Mouse (Mus musculus) monocyte, adult 2 months (primary cell): ENCODE data around the gene Rraga.
"Not testable (repeated sequence)": the region's sequence is repeated elsewhere in the genome, so short reads cannot be mapped to it uniquely, and the experiment has no call there.

ENCODE experiments used
- DNase-seq, 2 experiments: peaks; one replicate each; pipeline ENCODE4 v3.0.0; 2022; ENCODE audit warnings: low spot score in 2 of 2, low read depth in 1 of 2

The Rraga gene

GRCm38 (mm10) chr4:86588236-86588635, 12.8 kb downstream of the Rraga start:
- no peak for DNase-seq

DNA sequence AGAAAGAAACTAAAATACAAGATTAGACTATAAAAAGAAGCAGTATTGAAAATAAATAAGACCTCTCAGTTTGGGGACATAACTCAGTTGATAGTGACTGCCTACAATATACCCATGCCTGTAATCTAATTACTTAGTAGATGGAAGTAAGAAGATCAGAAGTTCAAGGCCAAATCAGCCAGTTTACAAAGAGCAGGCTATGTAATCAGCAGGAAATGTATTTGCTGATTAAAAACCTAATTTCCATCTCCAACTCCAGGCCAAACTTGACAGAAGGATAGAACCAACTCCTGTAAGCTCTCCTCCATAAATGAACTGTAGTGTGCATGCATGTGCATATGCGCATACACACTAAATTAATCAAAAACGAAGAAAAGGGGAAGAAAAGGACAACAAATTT, 15.8 kb downstream of the Rraga start:
- no peak for DNase-seq

DNA sequence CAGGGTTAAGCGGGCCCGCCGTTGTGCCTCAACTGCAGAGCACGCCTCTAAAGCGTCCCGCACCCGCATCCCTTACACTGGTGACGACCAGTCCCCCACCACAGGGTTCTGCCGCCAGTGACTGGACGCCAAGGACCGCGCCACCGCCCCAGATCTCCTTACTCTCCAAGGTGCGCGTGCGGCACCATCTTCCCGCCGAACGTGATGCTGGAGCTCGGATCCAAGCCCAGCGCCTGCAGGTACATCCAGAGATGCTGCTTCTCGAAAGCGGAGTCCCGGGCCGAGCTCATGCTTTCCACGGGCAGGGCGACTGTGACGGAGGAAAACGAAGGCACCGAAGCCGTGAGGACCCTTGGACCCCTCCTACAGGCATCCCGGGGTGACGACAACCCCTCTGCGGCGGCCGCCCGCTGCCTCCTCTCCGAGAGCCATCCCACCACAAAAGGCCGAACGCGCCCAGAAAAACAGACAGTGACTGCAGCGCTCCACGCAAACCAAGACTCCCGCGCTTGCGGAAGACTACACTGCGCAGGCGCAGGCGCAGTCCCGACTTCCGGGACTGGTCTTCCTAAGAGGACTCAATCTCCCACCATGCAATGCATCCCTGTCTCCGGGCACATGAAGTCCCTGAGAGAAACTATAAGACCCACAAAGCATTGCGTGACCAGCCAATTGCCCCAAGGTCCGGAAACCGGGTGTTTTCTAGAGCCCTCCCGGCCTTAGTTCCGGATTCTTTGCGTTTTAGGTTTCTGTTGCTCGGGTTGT, 36.2 kb downstream of the Rraga start, which contains the start of gene Haus6:
TSS of gene Haus6 (minus strand) at position 532 of the 765 bp plus-strand sequence.
- peak; percentile 78 to 84 for DNase-seq

DNA sequence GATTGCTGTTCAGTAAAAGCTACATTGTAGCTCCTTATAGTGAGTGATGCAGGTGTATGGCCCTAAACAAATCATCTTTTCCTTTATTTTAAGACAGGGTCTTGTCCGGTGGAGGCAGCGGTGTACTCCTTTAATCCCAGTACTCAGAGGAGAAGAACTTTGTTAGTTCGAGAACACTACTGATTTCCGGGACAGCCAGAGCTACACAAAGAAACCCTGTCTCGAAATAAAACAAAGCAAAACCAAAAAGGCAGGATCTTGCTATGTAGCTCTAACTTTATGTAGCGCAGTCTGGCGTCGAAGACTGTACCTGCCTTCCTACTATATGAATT, 36.8 kb downstream of the Rraga start:
- DNase-seq: no peak

- DNase-seq: no peak
Observed at GRCm38 (mm10) chr4:86620506-86620905, 45.0 kb downstream of the Rraga start.

- DNase-seq: no peak
Observed at GRCm38 (mm10) chr4:86622116-86622515, 46.6 kb downstream of the Rraga start.

- DNase-seq: not testable (repeated sequence)
Observed at GRCm38 (mm10) chr4:86622532-86622931, 47.1 kb downstream of the Rraga start.

DNA sequence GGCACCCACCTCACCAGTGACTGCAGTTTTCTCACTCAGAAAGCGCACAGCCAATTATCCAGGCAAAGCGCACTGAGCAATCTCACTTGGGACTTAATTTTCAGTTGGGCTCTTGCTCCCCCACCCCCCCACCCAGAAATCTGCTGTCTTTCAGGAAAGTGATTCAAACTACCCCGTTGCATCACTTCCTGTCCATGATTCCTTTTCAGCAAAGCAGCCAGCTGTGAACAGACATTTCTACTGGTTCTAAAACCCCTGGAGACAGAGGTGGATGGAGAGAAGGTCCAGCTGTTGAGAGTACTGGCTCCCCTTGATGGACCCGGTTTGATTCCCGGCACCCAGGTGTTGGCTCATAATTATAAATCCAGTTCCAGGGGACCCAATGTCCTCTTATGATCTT, 50.0 kb downstream of the Rraga start:
- DNase-seq: no peak

DNA sequence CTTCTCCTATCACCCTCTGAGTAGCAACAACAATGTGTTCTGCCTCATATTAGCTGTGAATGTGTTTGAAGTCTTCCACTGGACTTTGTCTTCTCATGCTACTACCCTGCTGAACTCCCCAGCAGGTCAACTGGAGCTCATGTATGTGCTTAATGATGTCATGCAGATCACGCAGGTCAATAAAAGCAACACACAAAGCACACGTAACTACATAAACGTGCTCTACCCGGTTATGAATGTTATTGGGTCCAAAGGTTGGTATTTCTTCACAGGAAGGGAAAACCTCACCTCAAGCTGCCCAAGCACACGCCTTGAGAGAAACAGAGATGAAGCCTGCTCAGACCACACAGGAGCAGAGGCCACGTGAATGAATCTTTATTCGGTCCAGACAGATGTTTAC, 51.0 kb downstream of the Rraga start:
- not testable (repeated sequence) for DNase-seq
